Mouse (Mus musculus) kidney, adult 11 months (tissue): ENCODE results near the gene Marveld2.

Experiments
- DNase-seq: peaks from one replicate; pipeline ENCODE4 v3.0.0; 2022

The Marveld2 gene

DNA sequence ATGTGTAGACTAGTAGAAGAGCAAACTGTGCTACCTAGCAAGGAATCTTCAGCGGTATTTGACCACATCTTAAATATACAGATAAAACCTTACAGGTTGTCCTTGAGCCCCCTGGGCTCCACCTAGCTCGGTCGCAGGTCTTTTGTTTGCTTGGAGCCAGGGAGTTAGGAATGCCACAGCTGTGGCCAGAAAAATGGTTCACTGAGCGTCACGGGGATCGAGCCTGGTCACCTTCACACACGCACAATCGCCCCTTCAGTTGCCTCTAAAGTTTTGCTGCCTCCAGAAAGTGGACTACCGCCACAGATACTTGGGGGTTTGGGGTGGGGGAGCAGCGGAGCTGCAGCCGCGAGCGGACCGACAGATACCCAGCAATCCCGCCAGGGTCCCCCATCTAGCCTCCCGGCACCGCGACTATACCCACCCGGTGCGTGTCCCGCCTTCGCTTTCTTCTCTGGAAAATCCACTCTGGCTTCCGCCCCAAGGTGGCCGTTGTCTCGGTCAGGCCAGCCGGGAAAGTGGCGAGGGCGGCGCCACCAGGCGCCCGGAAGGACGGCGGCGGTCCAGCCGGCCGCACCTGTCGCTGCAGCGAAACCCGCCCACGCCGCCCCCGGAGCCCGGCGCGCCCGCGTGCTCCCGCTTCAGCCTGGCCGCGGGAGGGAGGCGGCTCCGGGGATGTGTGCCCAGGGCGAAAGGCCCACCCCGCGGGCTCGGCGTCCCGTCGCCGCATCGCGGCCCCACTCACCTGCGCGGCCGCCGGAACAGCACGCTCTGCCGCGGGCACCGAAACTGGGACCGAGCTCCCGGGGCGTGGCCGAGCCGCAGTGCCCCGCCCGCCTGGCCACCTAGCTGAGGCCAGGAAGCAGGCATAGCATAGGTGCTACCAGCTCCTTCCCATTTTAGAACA lies at the start of gene Marveld2:
Marveld2 (minus strand) TSS at position 791 of the 907 bp plus-strand sequence.
- DNase-seq: peak; percentile 72

GRCm38 (mm10) chr13:100659864-100660456 lies 43.2 kb upstream of the Marveld2 start:
- peak; percentile 12 for DNase-seq

DNA sequence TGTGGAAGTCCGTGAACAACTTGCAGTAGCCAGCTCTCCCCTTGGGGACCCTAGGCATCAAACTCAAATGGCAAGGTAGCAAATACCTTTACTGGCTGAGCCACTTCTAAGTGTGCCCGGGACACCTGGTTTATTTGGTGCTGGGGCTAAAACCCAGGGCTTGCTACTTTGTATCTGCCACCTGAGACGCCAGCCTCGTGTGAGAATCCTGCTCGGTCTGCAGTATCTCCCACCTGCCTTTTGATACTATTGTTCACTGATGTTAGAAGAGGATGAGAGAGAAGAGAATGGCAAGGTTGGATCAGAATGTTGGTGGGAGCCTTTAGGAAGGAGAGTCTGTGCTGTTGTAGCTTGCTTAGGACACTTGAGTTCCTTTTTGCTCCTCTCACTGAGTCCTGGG lies 41.3 kb upstream of the Marveld2 start:
- DNase-seq: no peak

DNA sequence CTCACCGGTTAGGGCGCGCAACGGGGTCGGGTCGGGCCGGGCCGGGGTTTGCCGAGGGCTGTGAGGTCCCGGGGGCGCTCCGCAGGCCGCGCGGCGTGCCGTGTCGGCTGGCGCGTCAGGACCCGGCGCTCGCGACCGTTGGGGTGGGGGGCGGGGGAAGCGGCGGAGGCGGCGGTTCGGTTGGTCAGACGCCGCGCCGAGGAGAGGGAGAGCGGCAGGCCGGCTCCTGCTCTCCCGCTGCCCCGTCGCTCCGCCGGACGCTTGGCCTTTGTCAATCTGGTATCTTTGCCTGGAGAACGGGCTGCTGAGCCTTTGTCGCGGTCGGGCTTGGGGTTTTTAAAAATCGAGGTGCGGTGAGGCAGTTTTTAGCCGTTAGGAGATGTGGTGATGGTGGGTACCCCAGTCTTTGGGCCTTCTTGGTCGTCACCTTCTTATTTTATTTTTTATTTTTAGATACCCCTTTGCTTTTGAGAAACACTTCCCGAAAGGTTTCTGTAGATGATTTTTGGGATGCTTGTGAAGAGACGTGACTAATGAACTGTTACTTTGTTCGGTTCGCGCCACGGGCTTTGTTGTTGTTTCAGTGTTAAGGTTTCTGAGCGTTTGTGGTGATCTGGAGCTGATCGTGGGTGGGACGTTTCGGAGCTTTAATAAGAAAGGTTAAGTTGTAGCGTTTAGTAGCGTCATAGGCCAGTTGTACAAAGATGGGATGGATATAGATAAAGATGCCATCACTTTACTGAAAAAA lies 34.8 kb upstream of the Marveld2 start, which contains the start of gene Taf9:
Taf9 (plus strand) TSS at position 141 of the 748 bp plus-strand sequence.
- no peak for DNase-seq

DNA sequence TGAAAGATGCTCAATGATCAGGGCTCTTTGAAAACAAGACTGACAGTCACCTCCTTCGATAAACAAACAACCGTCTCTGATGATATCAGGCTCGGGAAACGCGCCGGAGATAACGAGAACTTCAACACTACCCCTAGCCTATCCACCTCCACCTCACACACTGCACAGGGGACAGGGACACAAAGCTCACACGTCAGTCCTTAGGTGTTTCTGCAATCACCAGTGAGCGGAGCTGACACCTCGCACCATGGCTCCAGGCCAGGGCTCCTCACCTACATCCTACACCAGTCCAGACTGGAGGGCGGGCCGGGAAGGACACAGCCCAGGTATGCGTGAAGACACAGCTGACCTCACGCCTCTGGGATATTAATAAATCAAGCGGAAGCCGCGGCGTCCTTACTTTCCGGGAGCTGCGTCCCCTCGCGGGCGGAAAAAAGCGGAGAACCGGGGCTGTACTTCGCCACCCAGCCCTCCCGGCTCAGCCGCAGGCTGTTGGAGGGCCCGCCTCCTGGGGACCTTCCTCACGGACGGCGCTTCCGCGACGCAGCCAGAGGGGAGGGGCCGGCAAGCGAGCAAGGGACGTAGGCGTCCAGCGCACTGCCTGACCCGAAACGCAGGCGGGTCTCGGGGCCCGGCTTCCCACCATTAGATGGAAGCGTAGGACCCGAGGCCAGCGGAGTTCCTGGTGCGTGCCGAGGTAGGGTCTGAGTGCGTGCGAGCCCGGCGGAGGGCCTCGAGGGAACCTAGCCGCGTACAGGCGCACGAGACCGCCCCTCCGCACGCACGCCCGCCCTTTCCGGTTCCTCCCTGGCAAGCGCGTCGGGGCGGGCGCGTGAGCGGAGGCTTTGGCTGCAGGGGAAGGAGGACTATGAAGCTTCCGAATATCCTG lies 34.0 kb upstream of the Marveld2 start, which contains the start of the genes Ak6 and Rad17:
Ak6 (plus strand) TSS at position 430 of the 889 bp plus-strand sequence.
Rad17 (minus strand) TSS at position 502 of the 889 bp plus-strand sequence.
- DNase-seq: peak; percentile 91

DNA sequence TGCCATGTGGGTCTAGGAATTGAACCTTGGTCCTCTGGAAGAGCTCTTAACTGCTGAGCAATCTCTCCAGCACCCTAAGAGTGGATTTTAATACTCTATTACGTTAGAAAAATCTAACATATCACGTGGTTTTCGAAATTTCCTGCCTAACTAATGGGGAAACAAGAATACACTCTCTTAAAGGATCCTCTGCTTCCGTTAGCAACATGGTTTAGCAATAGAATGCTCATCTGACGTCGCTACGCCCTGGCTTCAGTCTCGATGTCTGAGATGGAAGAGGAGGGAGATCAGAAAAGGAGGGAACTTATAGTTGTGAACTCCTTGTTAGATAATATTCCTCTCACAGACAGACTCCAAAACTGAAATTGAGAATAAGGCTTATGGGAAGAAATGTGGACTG lies 31.5 kb upstream of the Marveld2 start:
- no peak for DNase-seq

DNA sequence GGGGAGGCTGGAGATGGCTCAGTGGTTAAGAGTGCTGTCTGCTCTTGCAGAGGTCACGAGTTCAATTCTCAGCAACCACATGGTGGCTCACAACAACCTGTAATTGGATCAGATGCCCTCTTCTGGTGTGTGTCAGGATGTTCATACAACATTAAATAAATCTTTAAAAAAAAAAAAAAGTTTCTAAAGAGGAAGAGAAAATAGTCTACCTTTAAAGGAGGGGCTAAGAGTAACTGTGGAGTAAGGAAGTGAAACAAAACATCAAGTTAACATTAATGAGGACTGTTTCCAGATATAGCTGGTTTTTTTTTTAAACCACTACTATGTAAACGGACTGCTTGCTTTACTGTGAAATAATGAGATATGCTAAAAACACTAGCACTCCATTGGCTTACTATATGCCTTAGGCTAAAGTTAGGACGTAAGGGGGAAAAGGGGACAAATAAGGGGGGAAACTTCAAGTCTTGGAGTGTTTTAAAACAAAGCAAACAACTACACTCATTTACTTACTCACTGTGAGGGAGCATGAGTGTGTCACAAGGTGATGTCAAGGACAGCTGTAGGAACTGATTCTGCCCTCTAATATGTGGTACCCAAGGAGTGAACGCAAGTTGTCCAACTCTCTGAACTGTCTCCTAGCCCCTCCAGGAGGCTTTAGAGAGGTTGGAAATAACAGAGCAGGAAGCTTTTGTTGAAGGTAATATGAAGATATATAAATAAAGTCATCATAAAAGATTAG lies 25.9 kb upstream of the Marveld2 start:
- no peak for DNase-seq

- no peak for DNase-seq
Measured at GRCm38 (mm10) chr13:100634106-100634691, 17.4 kb upstream of the Marveld2 start.

GRCm38 (mm10) chr13:100622241-100622640 lies 5.5 kb upstream of the Marveld2 start:
- DNase-seq: no peak

- no peak for DNase-seq
Measured at GRCm38 (mm10) chr13:100617583-100617982, 812 bp upstream of the Marveld2 start.

GRCm38 (mm10) chr13:100612903-100613302 lies 3.9 kb downstream of the Marveld2 start:
- no peak for DNase-seq

DNA sequence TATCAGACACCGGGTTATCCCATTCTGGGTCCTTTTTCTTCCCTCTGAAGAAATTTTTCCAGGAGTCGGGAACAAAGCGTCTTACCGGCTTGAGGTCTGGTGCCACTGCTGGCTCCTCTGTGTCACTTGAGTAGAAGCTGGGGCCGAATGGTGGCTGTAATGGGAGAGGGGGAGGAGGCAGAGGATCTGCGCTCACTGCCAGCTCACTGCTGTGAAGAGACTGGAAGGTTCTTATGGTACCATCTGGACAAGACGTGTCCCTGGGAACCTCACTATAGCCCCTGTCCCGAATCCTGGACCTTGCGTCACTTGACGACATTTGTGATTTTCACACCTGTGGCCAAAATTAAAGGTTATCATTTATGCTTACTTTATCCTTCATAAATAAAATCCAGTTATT lies 4.5 kb downstream of the Marveld2 start:
- DNase-seq: no peak

GRCm38 (mm10) chr13:100611266-100611665 lies 5.5 kb downstream of the Marveld2 start:
- DNase-seq: no peak

DNA sequence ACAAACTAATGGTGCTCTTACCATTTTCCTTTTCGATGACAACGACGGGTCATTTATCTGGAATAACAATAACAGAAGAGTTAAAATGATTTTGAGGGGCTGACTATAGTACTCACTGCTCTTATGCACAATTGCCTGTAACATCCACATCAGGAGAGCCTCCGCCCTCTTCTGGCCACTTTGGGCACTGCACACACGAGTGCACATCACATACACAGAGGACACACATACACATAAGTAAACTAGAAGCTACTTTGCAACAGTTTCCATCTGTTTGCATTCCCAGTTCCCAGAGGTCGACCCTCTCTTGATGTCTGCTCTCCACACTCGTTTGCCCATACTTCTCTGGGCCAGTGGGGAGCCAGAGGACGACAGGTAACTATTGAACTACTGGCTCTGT lies 9.0 kb downstream of the Marveld2 start:
- DNase-seq: no peak

DNA sequence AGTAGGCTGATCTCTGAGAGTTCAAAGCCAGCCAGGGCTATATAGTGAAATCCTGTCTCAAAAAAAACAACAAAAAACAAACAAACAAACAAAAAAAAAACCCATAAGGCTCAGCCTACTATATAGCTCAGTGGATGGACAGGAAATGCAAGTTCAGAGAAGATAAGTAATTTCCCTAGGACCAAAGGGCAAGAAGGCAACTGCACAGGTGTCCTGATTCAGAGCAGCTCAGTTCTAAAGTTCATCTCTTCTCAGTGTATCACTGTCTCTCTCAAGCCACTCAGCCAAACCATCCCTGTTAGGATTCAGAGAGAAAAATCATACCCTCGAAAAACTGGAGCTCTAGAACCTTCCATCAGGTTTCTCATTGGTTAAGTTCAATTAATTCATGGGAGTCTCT lies 10.9 kb downstream of the Marveld2 start:
- DNase-seq: no peak

GRCm38 (mm10) chr13:100603738-100604095 lies 13.1 kb downstream of the Marveld2 start:
- no peak for DNase-seq

GRCm38 (mm10) chr13:100603031-100603737 lies 13.6 kb downstream of the Marveld2 start:
- peak; percentile 12 for DNase-seq

GRCm38 (mm10) chr13:100602239-100602902 lies 14.4 kb downstream of the Marveld2 start:
- peak; percentile 83 for DNase-seq

GRCm38 (mm10) chr13:100601034-100601433 lies 15.7 kb downstream of the Marveld2 start:
- DNase-seq: no peak

GRCm38 (mm10) chr13:100600317-100600716 lies 16.5 kb downstream of the Marveld2 start:
- DNase-seq: no peak
